9 mouse cellular contexts compared by ENCODE assay signal in the genomic region with DNA sequence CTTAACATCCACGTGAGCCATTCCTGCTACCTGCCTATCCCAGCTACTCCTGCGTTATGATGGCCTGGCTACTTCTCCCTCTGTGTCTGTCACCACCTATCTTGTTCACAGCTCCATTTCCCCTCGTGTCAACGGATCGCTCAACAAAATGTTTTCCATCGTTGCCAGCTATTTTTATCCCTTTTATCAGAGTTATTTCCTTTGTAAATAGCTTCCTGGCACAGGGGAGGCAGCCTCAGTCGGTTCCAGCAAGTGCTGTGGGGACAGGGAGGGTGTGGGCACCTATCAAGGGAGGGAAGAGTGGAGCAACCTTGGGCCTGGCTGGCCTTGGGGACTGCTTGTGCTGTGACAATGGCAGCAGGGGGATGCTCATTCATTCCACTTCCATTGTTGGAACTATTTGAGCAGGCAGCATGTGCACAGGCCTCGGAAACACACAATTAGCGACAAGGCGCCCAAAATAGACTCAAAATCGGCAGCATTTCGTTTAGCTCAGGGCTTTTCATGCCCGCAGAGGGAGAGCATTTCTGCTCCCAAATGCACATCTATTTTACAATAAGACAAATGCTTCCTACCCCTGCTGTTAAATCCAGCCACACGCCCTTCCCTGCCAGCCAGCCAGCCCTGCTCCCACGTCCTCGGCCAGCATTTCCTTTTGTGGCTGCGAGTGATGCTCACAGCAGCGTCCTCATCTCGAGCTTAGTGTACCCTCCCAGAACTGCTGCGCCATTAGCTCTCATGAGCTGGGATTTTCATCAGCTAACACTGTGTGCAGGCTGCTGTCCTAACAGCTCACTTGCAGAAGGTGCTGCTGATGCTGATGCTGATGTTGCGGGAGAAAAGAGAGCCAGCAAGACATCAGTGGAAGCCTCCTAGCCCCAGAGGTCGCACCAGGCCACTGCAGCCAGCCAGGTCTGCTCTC.
A peak's percentile ranks its signal among the peaks of the same experiment; 100 is the strongest.
DNase-seq lines count a peak whose midpoint lies in the region; ATAC-seq lines count a peak whose summit lies in the region.
"Had no signal": no experiment of that assay in that cellular context is flagged by ENCODE, and none has a peak within 500 bp of the region (broad histone marks: within the 10 kb centered on the region; RNA-seq: fewer than 3 reads in every experiment).

No protein-coding gene starts in this region.

- peaks cover 32% of the 10 kb centered on the region for H3K27me3 ChIP-seq in megakaryocyte, embryonic 14.5 days (replicated peaks)
- H3K27me3 ChIP-seq in intestine, embryonic 15.5 days (replicated peaks), result no peaks in the 10 kb centered on the region

- peak; percentile 65 to 81 for DNase-seq in frontal cortex, postnatal 36 days (ENCODE audit: low spot score in 2 of 2)
- DNase-seq in left cerebral cortex, postnatal 36 days (ENCODE audit: low spot score in 2 of 2), result peak; percentile 72 to 78
- peak; percentile 38 for DNase-seq in retina, postnatal 1 day
- no peak for DNase-seq in B cell, adult 2 months
- DNase-seq in yolk sac, embryonic 10.5 days (ENCODE audit: low spot score), result no peak

- peak overlapping the region; percentile 64 for H3K4me3 ChIP-seq in megakaryocyte, embryonic 14.5 days (replicated peaks)
- no peak overlapping the region for H3K4me3 ChIP-seq in intestine, embryonic 15.5 days (replicated peaks)
- H3K4me3 ChIP-seq: myocyte had no signal

- peak overlapping the region; percentile 27; the same call in 1 of the 2 replicates for H3K27ac ChIP-seq in intestine, embryonic 15.5 days

- intact Hi-C loops in left cerebral cortex, postnatal 36 days (cut with DNase I), result loop anchor here (2.0 kb wide), 1 partner anchor 101 kb away; no protein-coding TSS in a partner anchor

- 0 out of 2 replicates have a peak overlapping the region, but pooled peaks have one; percentile 14 for H3K9ac ChIP-seq in intestine, embryonic 15.5 days

- H3K36me3 ChIP-seq in megakaryocyte, embryonic 14.5 days (replicated peaks; ENCODE audit: low read length), result no peaks in the 10 kb centered on the region
- no peaks in the 10 kb centered on the region for H3K36me3 ChIP-seq in intestine, embryonic 15.5 days

- H3K9me3 ChIP-seq in megakaryocyte, embryonic 14.5 days, result peaks cover 28% of the 10 kb centered on the region
- no peaks in the 10 kb centered on the region for H3K9me3 ChIP-seq in intestine, embryonic 15.5 days

- peaks cover 15% of the 10 kb centered on the region for H3K4me1 ChIP-seq in megakaryocyte, embryonic 14.5 days
- H3K4me1 ChIP-seq in intestine, embryonic 15.5 days (replicated peaks), result peaks cover 8% of the 10 kb centered on the region

- no peak overlapping the region for H3K4me2 ChIP-seq in intestine, embryonic 15.5 days (replicated peaks)

- no peak for ATAC-seq in megakaryocyte, adult 5-6 weeks (ENCODE audit: poor library complexity, severe bottlenecking)
- ATAC-seq in intestine, embryonic 15.5 days, result peak; percentile 59; the same call in 1 of the 2 replicates

- 57% methylated on average over 22 of the region's 22 CpGs for WGBS in intestine, embryonic 15.5 days

Comparison
In these comparisons a context has a peak if more than half of its experiments do, and no peak if none do; other contexts are left out.
1. DNase-seq: peak in frontal cortex, postnatal 36 days (2 of 2), left cerebral cortex, postnatal 36 days (2 of 2) and retina, postnatal 1 day (single experiment); none in B cell, adult 2 months (0 of 2) and yolk sac, embryonic 10.5 days (single experiment).